Mouse (Mus musculus) frontal cortex, postnatal 10 days (tissue): ENCODE results near the gene 3830417A13Rik.

ENCODE experiments used
- DNase-seq, 2 experiments: peaks; one replicate each; pipeline ENCODE4 v3.0.0; 2022; ENCODE audit warnings: low spot score in 2 of 2, mixed read lengths in 1 of 2

3830417A13Rik gene

DNA sequence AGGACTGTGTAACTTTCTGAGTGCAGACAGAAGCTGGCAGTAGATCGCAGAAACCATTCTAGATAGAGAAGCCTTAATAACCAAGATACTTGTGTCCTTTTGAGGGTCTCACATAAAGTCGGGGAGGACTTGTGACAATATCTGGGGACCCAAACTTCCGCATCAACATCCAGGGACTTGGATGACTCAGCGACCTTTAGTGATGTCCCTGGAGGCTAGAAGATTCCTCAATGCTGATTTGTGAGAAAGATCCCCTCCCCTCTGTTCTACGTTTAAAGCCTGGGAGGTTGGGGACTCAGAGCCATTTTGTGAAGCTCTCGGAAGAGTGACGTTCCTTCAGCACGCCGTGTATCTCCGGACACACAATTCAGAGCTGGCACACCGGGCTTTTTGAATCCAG, at the start of gene 3830417A13Rik:
Gene 3830417A13Rik, plus strand, starts transcription at position 301 of the 400 bp plus-strand sequence.
- DNase-seq = no peak

DNA sequence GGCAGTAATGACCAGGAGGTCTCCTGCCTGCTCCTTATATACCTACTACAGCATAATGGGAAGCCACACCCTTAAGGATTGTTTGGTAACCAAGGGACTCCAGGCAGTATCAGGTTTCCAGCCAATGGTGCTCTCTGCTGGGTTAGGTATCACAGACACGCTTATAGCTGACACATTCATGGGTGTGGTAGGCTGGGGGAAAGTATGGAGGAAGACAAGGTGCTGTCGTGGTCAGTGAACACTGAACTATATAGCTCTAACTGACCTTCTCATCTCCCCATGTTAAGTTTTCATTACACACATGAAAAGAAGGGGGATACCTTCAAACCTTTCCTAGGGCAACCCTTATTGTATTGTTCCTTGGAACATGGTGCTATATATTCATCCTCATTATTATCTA, 21.2 kb upstream of the 3830417A13Rik start, which contains the start of gene Gm6760:
Gene Gm6760, minus strand, starts transcription at position 101 of the 400 bp plus-strand sequence.
- no peak for DNase-seq

DNA sequence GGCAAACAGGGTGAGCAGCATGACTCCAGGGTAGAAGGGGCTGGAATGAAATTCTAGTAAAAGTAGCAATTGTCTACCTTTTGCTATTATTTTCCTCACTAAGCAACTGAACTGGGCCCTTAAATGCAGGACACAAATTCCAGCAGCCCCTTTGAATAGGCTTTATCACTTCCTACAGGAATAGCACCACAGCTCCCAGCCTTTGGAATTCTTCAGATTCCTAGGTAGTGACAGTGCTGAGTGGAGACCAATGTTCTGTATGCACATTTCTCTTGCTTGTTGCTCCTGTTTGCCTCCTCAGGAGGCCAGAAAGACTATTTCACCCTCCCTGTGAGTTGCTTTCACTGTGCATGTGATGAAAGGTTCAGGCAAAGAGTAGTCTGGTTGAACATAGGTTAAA, 7.9 kb downstream of the 3830417A13Rik start:
- DNase-seq = no peak
